Mouse (Mus musculus) cerebellum, adult 18-20 months (tissue): Measurements from ENCODE around the gene Il9r.

Source experiments
- DNase-seq, 2 experiments: peaks; one replicate each; pipeline ENCODE4 v3.0.0; 2021

The Il9r gene

GRCm38 (mm10) chr11:32198256-32198955, 1.7 kb downstream of the Il9r start:
- no peak for DNase-seq

- no peak for DNase-seq
These were observed 2.3 kb downstream of the Il9r start for GRCm38 (mm10) chr11:32197766-32198165.

- DNase-seq, result no peak
These were observed 3.4 kb downstream of the Il9r start for GRCm38 (mm10) chr11:32196727-32197126.

GRCm38 (mm10) chr11:32195867-32196540, 4.1 kb downstream of the Il9r start:
- no peak for DNase-seq

- no peak for DNase-seq
These were observed 5.5 kb downstream of the Il9r start for GRCm38 (mm10) chr11:32194626-32195025.

GRCm38 (mm10) chr11:32194086-32194485, 6.0 kb downstream of the Il9r start:
- DNase-seq, result no peak

- DNase-seq, result no peak
These were observed 6.9 kb downstream of the Il9r start for GRCm38 (mm10) chr11:32193156-32193555.

- peak; percentile 21 to 41 for DNase-seq
These were observed 9.4 kb downstream of the Il9r start for GRCm38 (mm10) chr11:32190603-32191110.

GRCm38 (mm10) chr11:32190119-32190518, 10.0 kb downstream of the Il9r start:
- DNase-seq, result no peak

- no peak for DNase-seq
These were observed 10.6 kb downstream of the Il9r start for GRCm38 (mm10) chr11:32189434-32189833.

- DNase-seq, result no peak
These were observed 11.2 kb downstream of the Il9r start for GRCm38 (mm10) chr11:32188881-32189280.

- DNase-seq, result no peak
These were observed 12.8 kb downstream of the Il9r start for GRCm38 (mm10) chr11:32187256-32187655.

- no peak for DNase-seq
These were observed 14.0 kb downstream of the Il9r start for GRCm38 (mm10) chr11:32186031-32186430.

- DNase-seq, result no peak
These were observed 15.6 kb downstream of the Il9r start for GRCm38 (mm10) chr11:32184469-32184868.

GRCm38 (mm10) chr11:32181973-32182868, 17.9 kb downstream of the Il9r start:
- peak; percentile 84 to 93 for DNase-seq

GRCm38 (mm10) chr11:32181246-32181645, 18.8 kb downstream of the Il9r start:
- DNase-seq, result no peak

- DNase-seq, result no peak
These were observed 21.6 kb downstream of the Il9r start for GRCm38 (mm10) chr11:32178506-32178905.

GRCm38 (mm10) chr11:32166683-32167082, 33.4 kb downstream of the Il9r start:
- DNase-seq, result no peak

- peak; percentile 81 to 87 for DNase-seq
These were observed 37.9 kb downstream of the Il9r start for GRCm38 (mm10) chr11:32161922-32162804.

GRCm38 (mm10) chr11:32161500-32161899, 38.6 kb downstream of the Il9r start:
- DNase-seq, result peak; percentile 55 to 66

- no peak for DNase-seq
These were observed 39.7 kb downstream of the Il9r start for GRCm38 (mm10) chr11:32160341-32160740.

- no peak for DNase-seq
These were observed 40.9 kb downstream of the Il9r start for GRCm38 (mm10) chr11:32159176-32159575.
